Mouse (Mus musculus) C2C12 (cell line): ENCODE results near the gene Krtap26-1. TPM values are rescaled to one million over a fixed set of nuclear protein-coding genes. Genes with fewer than 3 reads are reported as not detected.

Source experiments
- H3K27me3 ChIP-seq: one replicate; pipeline ENCODE4 v1.6.1; 2011; ENCODE audit not compliant: control insufficient read depth, insufficient read depth, insufficient read length
- H3K36me3 ChIP-seq: one replicate; pipeline ENCODE4 v1.6.1; 2011; ENCODE audit not compliant: control insufficient read depth, insufficient read depth
- H3K4me3 ChIP-seq: one replicate; pipeline ENCODE4 v1.5.1; 2011; ENCODE audit warnings: mild to moderate bottlenecking, control low read depth; ENCODE audit not compliant: poor library complexity, insufficient read depth, severe bottlenecking
- H3K79me2 ChIP-seq: one replicate; pipeline ENCODE4 v1.6.1; 2011; ENCODE audit not compliant: control insufficient read depth, insufficient read depth
- H3K79me3 ChIP-seq: one replicate; pipeline ENCODE4 v1.6.1; 2011; ENCODE audit warnings: low read depth, control low read depth
- H3ac ChIP-seq: one replicate; pipeline ENCODE3; 2011; ENCODE audit warnings: low read depth; ENCODE audit not compliant: control insufficient read depth, insufficient read length
- CEBPB ChIP-seq: IDR thresholded peaks from one replicate; pipeline ENCODE4 v1.6.1; 2011; ENCODE audit warnings: low read depth, mild to moderate bottlenecking, control low read depth, moderate library complexity
- CTCF ChIP-seq: IDR thresholded peaks from one replicate; pipeline ENCODE4 v1.5.1; 2011; ENCODE audit not compliant: control insufficient read depth, insufficient read depth, insufficient read length
- FOSL1 ChIP-seq: IDR thresholded peaks from one replicate; pipeline ENCODE4 v1.8.0; 2011; ENCODE audit warnings: mild to moderate bottlenecking, low read length; ENCODE audit not compliant: poor library complexity, insufficient read depth, severe bottlenecking
- MAX ChIP-seq: IDR thresholded peaks from one replicate; pipeline ENCODE4 v1.6.1; 2011; ENCODE audit warnings: mild to moderate bottlenecking, control low read depth
- MYOD1 ChIP-seq: IDR thresholded peaks from one replicate; pipeline ENCODE4 v1.6.1; 2011; ENCODE audit warnings: low read depth; ENCODE audit not compliant: control insufficient read depth, insufficient read length
- MYOG ChIP-seq: IDR thresholded peaks from one replicate; pipeline ENCODE4 v1.6.1; 2011; ENCODE audit not compliant: control insufficient read depth, insufficient read length; ENCODE audit errors: extremely low read depth
- USF1 ChIP-seq: IDR thresholded peaks from one replicate; pipeline ENCODE4 v1.6.1; 2011; ENCODE audit warnings: low read depth, mild to moderate bottlenecking, control low read depth, moderate library complexity
- polyA plus RNA-seq: library from polyadenylated mRNA; unstranded; fragments of >200 nt; fragmentation: generic; extraction: Trizol; gene quantifications from one replicate; pipeline ENCODE4 v1.2.1, GENCODE M21; 2012; ENCODE audit warnings: missing spikeins

Krtap26-1 gene
- polyA plus RNA-seq, 1 experiment, result not detected

DNA sequence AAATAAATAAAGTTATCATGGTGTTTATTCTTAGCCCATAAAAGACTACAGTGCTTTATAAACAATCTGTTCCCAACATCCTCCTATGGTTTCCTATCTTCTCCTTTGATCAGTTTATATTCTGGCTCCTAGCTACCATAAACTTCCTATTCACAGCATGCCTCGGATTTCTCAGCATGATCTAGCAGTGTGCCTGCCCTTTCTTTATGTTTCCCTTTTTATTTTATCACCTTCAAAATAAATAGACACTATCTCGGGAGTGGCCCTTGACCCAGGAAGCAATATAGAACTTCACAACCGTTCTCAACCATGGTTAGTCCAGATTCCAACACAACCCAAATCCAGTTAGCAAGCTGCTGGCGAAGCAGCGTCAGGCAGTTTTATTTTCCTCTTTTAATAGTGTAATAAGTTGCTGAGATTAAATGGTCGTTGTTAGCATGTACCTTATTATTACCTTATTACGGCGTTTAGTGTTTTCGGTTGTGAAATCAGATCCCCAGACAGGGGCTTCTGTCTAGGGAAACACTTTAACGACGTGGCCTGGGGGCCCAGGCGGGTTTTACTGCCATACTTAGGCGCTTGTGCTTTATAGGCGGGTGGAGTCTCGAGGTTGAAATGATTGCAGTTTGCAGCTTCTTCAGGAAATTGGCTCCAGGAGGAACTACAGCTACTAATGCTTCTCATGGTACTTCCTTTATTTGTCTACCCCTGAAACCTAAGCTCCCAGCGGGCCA is 47.9 kb downstream of the Krtap26-1 start:
- Histone ChIP-seq H3K27me3 (no peaks in the 10 kb centered on the region), H3K4me3 (no peak overlapping the region), H3ac (no peak overlapping the region), H3K79me3 (no peaks in the 10 kb centered on the region), H3K36me3 (no peaks in the 10 kb centered on the region), H3K79me2 (no peaks in the 10 kb centered on the region)
- TF ChIP-seq MYOD1 (no peak), CEBPB (no peak), USF1 (no peak), MYOG (no peak), CTCF (no peak), FOSL1 (no peak), MAX (no peak)

Other genes starting within 250 kb of the Krtap26-1 start
- not detected for gene Cldn17, start 140.8 kb downstream of the Krtap26-1 start, polyA plus RNA-seq
- gene Cldn8, start 84.6 kb downstream of the Krtap26-1 start, polyA plus RNA-seq, result not detected
- not detected for gene Krtap24-1, start 35.5 kb downstream of the Krtap26-1 start, polyA plus RNA-seq
- gene 2310079G19Rik, start 20.1 kb downstream of the Krtap26-1 start, polyA plus RNA-seq, result not detected
- not detected for gene Krtap27-1, start 23.9 kb upstream of the Krtap26-1 start, polyA plus RNA-seq
- not detected for gene 2310061N02Rik, start 60.2 kb upstream of the Krtap26-1 start, polyA plus RNA-seq
- not detected for gene Krtap13-1, start 81.1 kb upstream of the Krtap26-1 start, polyA plus RNA-seq
- gene Krtap13, start 103.8 kb upstream of the Krtap26-1 start, polyA plus RNA-seq, result not detected
- gene 2310034C09Rik, start 111.1 kb upstream of the Krtap26-1 start, polyA plus RNA-seq, result not detected
- not detected for gene 2310057N15Rik, start 126.4 kb upstream of the Krtap26-1 start, polyA plus RNA-seq
- gene Gm5965, start 130.1 kb upstream of the Krtap26-1 start, polyA plus RNA-seq, result not detected
- gene Gm20741, start 164.4 kb upstream of the Krtap26-1 start, polyA plus RNA-seq, result not detected
- not detected for gene Krtap15, start 172.4 kb upstream of the Krtap26-1 start, polyA plus RNA-seq
- not detected for gene Krtap14, start 178.3 kb upstream of the Krtap26-1 start, polyA plus RNA-seq
- gene Krtap19-1, start 221.6 kb upstream of the Krtap26-1 start, polyA plus RNA-seq, result not detected
- not detected for gene Krtap19-2, start 226.5 kb upstream of the Krtap26-1 start, polyA plus RNA-seq
- not detected for gene Krtap19-3, start 230.2 kb upstream of the Krtap26-1 start, polyA plus RNA-seq
- not detected for gene Krtap19-4, start 237.3 kb upstream of the Krtap26-1 start, polyA plus RNA-seq
- not detected for gene Krtap19-5, start 248.7 kb upstream of the Krtap26-1 start, polyA plus RNA-seq